In the genomic region with DNA sequence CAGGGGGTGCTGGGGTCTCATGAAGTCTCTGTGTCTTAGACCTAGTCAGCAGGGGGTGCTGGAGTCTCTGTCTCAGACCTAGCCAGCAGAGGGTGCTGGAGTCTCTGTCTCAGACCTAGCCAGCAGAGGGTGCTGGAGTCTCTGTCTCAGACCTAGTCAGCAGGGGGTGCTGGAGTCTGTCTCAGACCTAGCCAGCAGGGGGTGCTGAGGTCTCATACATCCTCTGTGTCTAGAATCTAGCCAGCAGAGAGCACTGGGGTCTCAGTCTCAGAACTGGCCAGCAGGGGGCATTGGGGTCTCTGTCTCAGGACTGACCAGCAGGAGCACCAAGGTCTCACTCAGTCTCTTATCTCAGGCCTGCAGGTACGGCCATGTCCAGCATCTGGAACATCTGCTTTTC, we compare ENCODE assay signal across 8 mouse cellular contexts.
DNase-seq lines count a peak whose midpoint lies in the region; ATAC-seq and TF ChIP-seq lines count a peak whose summit lies in the region.

No protein-coding gene starts in this region.

- H3K36me3 ChIP-seq in ES-Bruce4 (ENCODE audit: control insufficient read depth, insufficient read depth, low read length, poor library complexity, severe bottlenecking) = no peaks in the 10 kb centered on the region
- H3K36me3 ChIP-seq in forebrain, embryonic 16.5 days (ENCODE audit: control insufficient read depth, insufficient read depth) = no peaks in the 10 kb centered on the region

- no peak overlapping the region for H3K27ac ChIP-seq in ES-Bruce4 (ENCODE audit: insufficient read depth, low read length)
- H3K27ac ChIP-seq in forebrain, embryonic 16.5 days (ENCODE audit: low read length) = no peak overlapping the region

- TF ChIP-seq CTCF in ES-Bruce4 (IDR thresholded peaks at IDR 0.05; ENCODE audit: low read depth, low read length) = peak; percentile 49

- H3K4me3 ChIP-seq in ES-Bruce4 (ENCODE audit: low read depth, low read length) = no peak overlapping the region
- H3K4me3 ChIP-seq in forebrain, embryonic 16.5 days (replicated peaks; ENCODE audit: low read length) = no peak overlapping the region

- ATAC-seq in forebrain, embryonic 16.5 days = peak; percentile 38; the same call in 1 of the 2 replicates
- ATAC-seq in megakaryocyte progenitor cell, adult 5-6 weeks (replicated peaks; ENCODE audit: poor library complexity) = peak; percentile 68

- no peak for TF ChIP-seq POLR2A in ES-Bruce4 (IDR thresholded peaks at IDR 0.05; ENCODE audit: insufficient read depth, low read length)

- no peak overlapping the region for H3K9ac ChIP-seq in ES-Bruce4 (ENCODE audit: low read depth, poor library complexity, severe bottlenecking)
- H3K9ac ChIP-seq in forebrain, embryonic 16.5 days (replicated peaks; ENCODE audit: low read depth, low read length) = no peak overlapping the region

- intact Hi-C loops in gastrocnemius, postnatal 36 days (cut with DNase I) = loop anchor here (10.0 kb wide), 1 partner anchor 343 kb away; no protein-coding TSS in a partner anchor

- peak; percentile 17 for DNase-seq in gastrocnemius, postnatal 10 days
- DNase-seq in gastrocnemius, postnatal 36 days = no peak
- peak; percentile 61 to 70 for DNase-seq in kidney, postnatal 4 days
- DNase-seq in telencephalon, adult 2 months (ENCODE audit: low read depth, low spot score) = peak; percentile 40
- DNase-seq in spleen, postnatal 36 days (ENCODE audit: low spot score in 2 of 2) = no peak

- H3K4me1 ChIP-seq in ES-Bruce4 (ENCODE audit: control insufficient read depth, insufficient read depth, low read length) = no peaks in the 10 kb centered on the region
- no peaks in the 10 kb centered on the region for H3K4me1 ChIP-seq in forebrain, embryonic 16.5 days (replicated peaks; ENCODE audit: control insufficient read depth, insufficient read depth, low read length)

- no peak overlapping the region for H3K4me2 ChIP-seq in forebrain, embryonic 16.5 days (ENCODE audit: low read length)

- TF ChIP-seq EP300 in ES-Bruce4 (IDR thresholded peaks at IDR 0.05; ENCODE audit: insufficient read depth, low read depth, low read length) = no peak

- WGBS in forebrain, embryonic 16.5 days = 90% methylated on average over 1 of the region's 1 CpGs

- no peaks in the 10 kb centered on the region for H3K9me3 ChIP-seq in ES-Bruce4 (replicated peaks; ENCODE audit: control insufficient read depth, insufficient read depth, low read length, poor library complexity, severe bottlenecking)
- no peaks in the 10 kb centered on the region for H3K9me3 ChIP-seq in forebrain, embryonic 16.5 days (ENCODE audit: control insufficient read depth, low read length)

- H3K27me3 ChIP-seq in ES-Bruce4 (ENCODE audit: control insufficient read depth, insufficient read depth, low read length, poor library complexity, severe bottlenecking) = no peaks in the 10 kb centered on the region
- H3K27me3 ChIP-seq in forebrain, embryonic 16.5 days (replicated peaks; ENCODE audit: control insufficient read depth, insufficient read depth, low read length) = no peaks in the 10 kb centered on the region

Comparison
In these comparisons a context has a peak if more than half of its experiments do, and no peak if none do; other contexts are left out.
1. DNase-seq: peak in gastrocnemius, postnatal 10 days (single experiment), kidney, postnatal 4 days (2 of 2) and telencephalon, adult 2 months (single experiment); none in gastrocnemius, postnatal 36 days (0 of 2) and spleen, postnatal 36 days (0 of 2).